Mouse (Mus musculus) E14TG2a.4 (cell line): ENCODE measurements around the gene Grip1.

Source experiments
- CTCF ChIP-seq: conservative IDR thresholded peaks from 2 replicates; pipeline ENCODE4 v1.5.1; 2014; ENCODE audit warnings: low read length
- NANOG ChIP-seq: IDR thresholded peaks from 2 replicates; pipeline ENCODE4 v1.6.1; 2014; ENCODE audit warnings: borderline replicate concordance, low read length, mixed read lengths
- POU5F1 ChIP-seq: IDR thresholded peaks from 2 replicates; pipeline ENCODE4 v1.6.1; 2014; ENCODE audit warnings: low read length, borderline replicate concordance

DNA sequence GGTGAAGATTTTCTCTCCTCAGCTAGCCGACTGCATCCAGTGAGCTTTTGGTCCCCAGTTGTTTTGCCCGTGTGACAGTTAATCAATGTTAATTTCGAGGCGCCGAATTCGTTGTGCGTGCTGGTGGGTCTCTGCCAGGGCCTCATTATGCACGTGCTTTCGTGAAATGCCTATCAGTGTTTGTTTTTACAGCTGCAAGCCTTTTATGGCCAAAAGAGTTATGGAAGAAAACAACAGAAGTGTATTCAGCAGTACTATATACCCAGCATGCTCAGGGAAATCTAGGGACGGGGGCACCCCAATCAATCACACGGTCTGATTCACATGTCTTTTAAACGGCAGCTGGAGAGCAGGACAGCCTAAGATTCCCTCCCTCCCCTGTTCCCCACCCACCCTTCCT lies 424.7 kb downstream of the Grip1 start:
- TF ChIP-seq CTCF (no peak), NANOG (no peak), POU5F1 (no peak)
